Mouse (Mus musculus) MEL (cell line): ENCODE results near the gene Epb41l5.

Experiments used
- MAFK ChIP-seq: IDR thresholded peaks from 2 replicates; pipeline ENCODE4 v1.6.1; 2011; ENCODE audit warnings: low read depth, mild to moderate bottlenecking, low read length, improper control_type of control experiment, borderline replicate concordance
- POLR2A ChIP-seq, 2 experiments: IDR thresholded peaks; 2 replicates each; pipeline ENCODE4 v1.6.1; 2011 to 2012; ENCODE audit warnings: low read length in 2 of 2, mild to moderate bottlenecking in 2 of 2, control low read depth in 1 of 2, improper control_type of control experiment in 1 of 2, low read depth in 1 of 2, moderate library complexity in 1 of 2; ENCODE audit not compliant: control insufficient read depth in 1 of 2, insufficient read depth in 1 of 2, poor library complexity in 1 of 2

GRCm38 (mm10) chr1:119598855-119599254 is 49.9 kb downstream of the Epb41l5 start:
- TF ChIP-seq MAFK (no peak), POLR2A (IDR thresholded peaks at IDR 0.05; ENCODE audit: control insufficient read depth in 1 of 2, insufficient read depth in 1 of 2, low read depth in 1 of 2, low read length in 2 of 2, poor library complexity in 1 of 2) (no peak)
